Mouse (Mus musculus): Measurements from ENCODE around the gene Insr.
"Not testable (repeated sequence)": the region's sequence is repeated elsewhere in the genome, so short reads cannot be mapped to it uniquely, and the experiment has no call there.

Insr gene

DNA sequence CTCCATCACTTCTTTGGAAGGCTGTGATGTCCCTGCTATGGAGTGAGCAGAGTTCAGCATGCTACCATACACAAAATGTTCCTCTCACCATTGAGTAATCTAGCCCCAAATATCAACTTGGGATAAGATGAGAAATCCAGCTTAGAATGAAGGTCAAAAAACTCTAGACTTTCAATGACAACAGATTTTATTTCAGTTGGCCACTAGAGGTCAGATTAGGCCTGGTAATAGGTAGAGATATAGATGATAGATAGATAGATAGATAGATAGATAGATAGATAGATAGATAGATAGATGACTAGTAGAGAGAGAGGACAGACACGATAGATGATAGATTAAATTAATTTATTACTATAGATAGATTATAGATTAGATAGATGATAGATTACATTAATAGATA, 99.5 kb downstream of the Insr start:
- DNase-seq = no peak

DNA sequence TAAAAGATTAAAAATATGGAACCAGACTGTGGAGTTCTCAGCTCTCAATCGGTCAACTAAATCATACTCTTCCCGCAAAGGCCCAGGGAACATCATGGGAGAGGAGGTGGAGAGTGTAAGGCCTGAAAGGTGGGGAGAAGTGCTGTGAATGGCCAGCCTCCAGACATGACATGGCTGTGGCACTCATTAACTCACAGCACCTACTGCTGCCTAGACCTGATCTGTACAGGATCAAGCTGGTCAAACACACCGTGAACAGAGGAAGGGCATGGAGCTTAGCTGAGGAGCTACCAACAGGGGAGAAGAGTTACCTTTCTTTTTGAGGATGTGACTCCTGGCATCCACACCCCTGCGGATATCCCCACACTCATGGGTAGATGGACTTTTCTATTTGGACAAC, 102.0 kb downstream of the Insr start:
- no peak for DNase-seq

DNA sequence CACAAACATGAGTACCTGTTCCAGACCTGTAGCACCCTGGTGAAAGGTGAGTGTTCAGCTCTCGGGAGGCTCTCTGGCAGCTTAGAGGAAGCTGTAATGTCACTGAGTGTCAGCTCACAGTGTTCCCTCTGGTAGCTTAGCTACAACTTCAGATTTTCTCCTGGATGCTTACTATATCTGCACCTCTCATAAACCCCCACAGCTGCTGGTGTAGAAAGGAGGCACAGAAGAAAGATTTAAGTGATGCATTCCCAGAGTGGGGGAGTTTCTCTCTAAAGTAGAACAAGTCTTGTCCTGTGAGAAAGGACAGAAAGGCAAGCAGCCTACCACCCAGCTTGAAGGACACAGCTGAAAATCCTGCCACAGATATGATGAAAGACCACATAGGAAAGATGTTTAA, 107.2 kb downstream of the Insr start:
- DNase-seq = no peak

DNA sequence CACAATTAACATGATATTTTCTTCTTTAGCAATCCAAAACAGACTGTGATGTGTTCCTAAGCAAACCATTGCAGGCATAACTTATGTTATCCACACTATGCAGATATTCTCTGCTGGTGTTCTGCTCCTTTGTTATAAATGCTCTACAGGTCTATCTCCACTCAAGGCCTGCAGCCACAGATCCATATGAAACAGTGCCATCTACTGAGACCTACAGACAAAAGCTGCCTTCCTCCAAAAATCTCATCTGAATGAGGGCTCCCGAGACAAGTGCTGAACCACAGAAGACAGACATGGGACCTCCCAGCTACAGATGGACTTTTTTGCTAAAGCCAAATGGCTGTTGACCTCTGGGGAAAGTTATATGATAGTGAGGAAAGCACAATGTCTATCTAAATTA, 132.9 kb downstream of the Insr start:
- DNase-seq = no peak

DNA sequence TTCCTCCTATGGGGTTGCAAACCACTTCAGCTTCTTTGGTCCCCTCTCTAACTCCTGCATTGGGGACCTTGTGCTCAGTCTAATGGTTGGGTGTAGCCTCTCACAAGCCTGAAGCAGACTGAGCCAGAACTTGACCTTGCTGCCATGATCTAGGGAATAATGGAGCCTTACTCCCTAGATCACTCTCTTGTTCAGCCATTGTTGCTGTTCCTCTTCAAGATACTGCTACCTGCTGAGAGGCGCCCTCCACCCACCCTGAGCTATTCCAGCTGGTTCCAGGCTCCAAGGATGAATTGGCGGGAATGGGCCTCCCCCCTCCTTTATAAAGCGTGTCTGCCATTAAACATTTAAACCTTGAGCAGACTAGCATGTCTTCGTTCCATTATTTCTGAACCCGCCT, 179.0 kb downstream of the Insr start:
- DNase-seq = not testable (repeated sequence)

All from cerebellum, adult 11-12 months (tissue).